Mouse (Mus musculus) CH12.LX (cell line): ENCODE measurements around the gene Babam1. TPM values are rescaled to one million over a fixed set of nuclear protein-coding genes. Genes with fewer than 3 reads are reported as not detected.

Experiments
- DNase-seq: peaks from one replicate; pipeline ENCODE4 v3.0.0-alpha.2; 2013; ENCODE audit errors: extremely low read depth
- H3K27ac ChIP-seq: 2 replicates; pipeline ENCODE4 v1.5.1; 2012; ENCODE audit warnings: low read depth, mild to moderate bottlenecking, control low read depth, moderate library complexity; ENCODE audit not compliant: insufficient read depth
- H3K27me3 ChIP-seq: replicated peaks from 2 replicates; pipeline ENCODE3; 2012; ENCODE audit warnings: inconsistent platforms
- H3K36me3 ChIP-seq, 2 experiments: replicated peaks in 1 of 2; 2 replicates each; pipeline versions ENCODE3 to v1.6.1; 2012; ENCODE audit warnings: inconsistent platforms in 1 of 2, low read length in 1 of 2, mild to moderate bottlenecking in 1 of 2, mixed read lengths in 1 of 2, moderate library complexity in 1 of 2; ENCODE audit not compliant: control insufficient read depth in 1 of 2, insufficient read depth in 1 of 2
- H3K4me1 ChIP-seq, 2 experiments: 2 replicates each; pipeline ENCODE4 v1.6.1; 2012; ENCODE audit warnings: inconsistent platforms in 1 of 2, moderate library complexity in 1 of 2; ENCODE audit not compliant: insufficient read depth in 2 of 2, control insufficient read depth in 1 of 2
- H3K4me2 ChIP-seq: 2 replicates; pipeline ENCODE4 v1.6.1; 2012; ENCODE audit warnings: low read depth, mild to moderate bottlenecking, control low read depth; ENCODE audit not compliant: poor library complexity, insufficient read depth, severe bottlenecking
- H3K4me3 ChIP-seq, 3 experiments: fragments of 150-350 bp in 1 of 3; sonication (generic) in 1 of 3; replicated peaks in 1 of 3; 2 replicates each; pipeline versions ENCODE3 to v1.5.1; 2011 to 2012; ENCODE audit warnings: low read depth in 2 of 3, low read length in 2 of 3, mild to moderate bottlenecking in 2 of 3, moderate library complexity in 2 of 3, control low read depth in 1 of 3, improper control_type of control experiment in 1 of 3, inconsistent platforms in 1 of 3, mixed read lengths in 1 of 3; ENCODE audit not compliant: poor library complexity in 1 of 3
- H3K79me2 ChIP-seq: replicated peaks from 2 replicates; pipeline ENCODE4 v1.6.1; 2012; ENCODE audit warnings: mild to moderate bottlenecking, moderate library complexity; ENCODE audit not compliant: control insufficient read depth, poor library complexity, insufficient read depth, severe bottlenecking; ENCODE audit errors: extremely low read depth
- H3K9ac ChIP-seq: 2 replicates; pipeline ENCODE4 v1.6.1; 2012; ENCODE audit warnings: low read depth, mild to moderate bottlenecking, control low read depth, moderate library complexity; ENCODE audit not compliant: insufficient read depth
- H3K9me3 ChIP-seq: replicated peaks from 2 replicates; pipeline ENCODE3; 2012; ENCODE audit warnings: low read length, inconsistent platforms, mixed read lengths
- CHD1 ChIP-seq: IDR thresholded peaks from 2 replicates; pipeline ENCODE4 v1.6.1; 2012; ENCODE audit warnings: low read depth, low read length, improper control_type of control experiment, inconsistent platforms
- CHD2 ChIP-seq: IDR thresholded peaks from 2 replicates; pipeline ENCODE4 v1.6.1; 2011; ENCODE audit warnings: low read length, improper control_type of control experiment
- ELF1 ChIP-seq: IDR thresholded peaks from 2 replicates; pipeline ENCODE4 v1.6.1; 2014; ENCODE audit warnings: low read depth, mild to moderate bottlenecking, inconsistent platforms, low read length, improper control_type of control experiment
- EP300 ChIP-seq: IDR thresholded peaks from 2 replicates; pipeline ENCODE4 v1.6.1; 2011; ENCODE audit warnings: low read length, improper control_type of control experiment
- ETS1 ChIP-seq: conservative IDR thresholded peaks from 2 replicates; pipeline ENCODE4 v1.6.1; 2012; ENCODE audit warnings: low read depth, mild to moderate bottlenecking, inconsistent platforms, low read length, improper control_type of control experiment, moderate library complexity
- JUND ChIP-seq: conservative IDR thresholded peaks from 2 replicates; pipeline ENCODE4 v1.6.1; 2011; ENCODE audit warnings: low read depth, low read length, improper control_type of control experiment
- MAX ChIP-seq: IDR thresholded peaks from 2 replicates; pipeline ENCODE4 v1.6.1; 2011; ENCODE audit warnings: low read length, improper control_type of control experiment
- MEF2A ChIP-seq: IDR thresholded peaks from 2 replicates; pipeline ENCODE4 v1.6.1; 2014; ENCODE audit warnings: low read depth, mild to moderate bottlenecking, inconsistent platforms, low read length, improper control_type of control experiment, borderline replicate concordance
- NRF1 ChIP-seq: IDR thresholded peaks from 2 replicates; pipeline ENCODE4 v1.6.1; 2014; ENCODE audit warnings: low read depth, mild to moderate bottlenecking, inconsistent platforms, low read length, improper control_type of control experiment, moderate library complexity
- POLR2A ChIP-seq: IDR thresholded peaks from 2 replicates; pipeline ENCODE4 v1.6.1; 2011; ENCODE audit warnings: low read depth, mild to moderate bottlenecking, improper control_type of control experiment, low read length
- POLR2AphosphoS2 ChIP-seq: IDR thresholded peaks from 2 replicates; pipeline ENCODE4 v1.6.1; 2011; ENCODE audit warnings: low read depth, low read length, improper control_type of control experiment
- RCOR1 ChIP-seq: conservative IDR thresholded peaks from 2 replicates; pipeline ENCODE4 v1.6.1; 2012; ENCODE audit warnings: low read depth, mild to moderate bottlenecking, inconsistent platforms, low read length, improper control_type of control experiment
- SMC3 ChIP-seq: IDR thresholded peaks from 2 replicates; pipeline ENCODE4 v1.6.1; 2011; ENCODE audit warnings: low read depth, low read length, improper control_type of control experiment
- USF2 ChIP-seq: conservative IDR thresholded peaks from 2 replicates; pipeline ENCODE4 v1.6.1; 2011; ENCODE audit warnings: low read depth, low read length, improper control_type of control experiment
- ZC3H11A ChIP-seq: IDR thresholded peaks from 2 replicates; pipeline ENCODE4 v1.6.1; 2012; ENCODE audit warnings: low read depth, mild to moderate bottlenecking, inconsistent platforms, low read length, improper control_type of control experiment
- ZKSCAN1 ChIP-seq: IDR thresholded peaks from 2 replicates; pipeline ENCODE4 v1.6.1; 2012; ENCODE audit warnings: low read depth, inconsistent platforms, low read length, improper control_type of control experiment, borderline replicate concordance
- ZMIZ1 ChIP-seq: IDR thresholded peaks from 2 replicates; pipeline ENCODE4 v1.6.1; 2012; ENCODE audit warnings: low read depth, mild to moderate bottlenecking, inconsistent platforms, low read length, improper control_type of control experiment
- ZNF384 ChIP-seq: IDR thresholded peaks from 2 replicates; pipeline ENCODE4 v1.6.1; 2012; ENCODE audit warnings: low read depth, low read length, improper control_type of control experiment, inconsistent platforms
- dilution Hi-C: fragments of 300-500 bp; cut with MboI; formaldehyde crosslinking; loops from 2 replicates; pipeline ENCODE4 v1.14.3; 2020; ENCODE audit warnings: low sequenced_read_pairs; ENCODE audit not compliant: extremely low pct_unique_long_range_greater_than_20kb, extremely low pct_ligation_motif_present
- in situ Hi-C: fragments of 300-500 bp; cut with MboI; formaldehyde crosslinking; loops from 3 replicates; pipeline ENCODE4 v1.14.3; 2019; ENCODE audit warnings: low sequenced_read_pairs, low pct_ligation_motif_present, low pct_unique_long_range_greater_than_20kb, mixed read lengths
- polyA plus RNA-seq: library from polyadenylated mRNA; unstranded; fragments of >175 nt; gene quantifications from 2 replicates; pipeline ENCODE4 v1.2.1, GENCODE M21; 2012; ENCODE audit warnings: low read depth; ENCODE audit not compliant: insufficient read length
- total RNA-seq, 2 experiments: library from RNA; depleted of rRNA; stranded (reverse); fragments of 300-350 nt in 1 of 2; fragments of >200 nt in 1 of 2; gene quantifications; 2 replicates each; pipeline ENCODE4 v1.2.3; 2012 to 2014

Babam1 gene
- total and polyA plus RNA-seq, 3 experiments, result 56.7 to 137 (median 67.3) TPM

DNA sequence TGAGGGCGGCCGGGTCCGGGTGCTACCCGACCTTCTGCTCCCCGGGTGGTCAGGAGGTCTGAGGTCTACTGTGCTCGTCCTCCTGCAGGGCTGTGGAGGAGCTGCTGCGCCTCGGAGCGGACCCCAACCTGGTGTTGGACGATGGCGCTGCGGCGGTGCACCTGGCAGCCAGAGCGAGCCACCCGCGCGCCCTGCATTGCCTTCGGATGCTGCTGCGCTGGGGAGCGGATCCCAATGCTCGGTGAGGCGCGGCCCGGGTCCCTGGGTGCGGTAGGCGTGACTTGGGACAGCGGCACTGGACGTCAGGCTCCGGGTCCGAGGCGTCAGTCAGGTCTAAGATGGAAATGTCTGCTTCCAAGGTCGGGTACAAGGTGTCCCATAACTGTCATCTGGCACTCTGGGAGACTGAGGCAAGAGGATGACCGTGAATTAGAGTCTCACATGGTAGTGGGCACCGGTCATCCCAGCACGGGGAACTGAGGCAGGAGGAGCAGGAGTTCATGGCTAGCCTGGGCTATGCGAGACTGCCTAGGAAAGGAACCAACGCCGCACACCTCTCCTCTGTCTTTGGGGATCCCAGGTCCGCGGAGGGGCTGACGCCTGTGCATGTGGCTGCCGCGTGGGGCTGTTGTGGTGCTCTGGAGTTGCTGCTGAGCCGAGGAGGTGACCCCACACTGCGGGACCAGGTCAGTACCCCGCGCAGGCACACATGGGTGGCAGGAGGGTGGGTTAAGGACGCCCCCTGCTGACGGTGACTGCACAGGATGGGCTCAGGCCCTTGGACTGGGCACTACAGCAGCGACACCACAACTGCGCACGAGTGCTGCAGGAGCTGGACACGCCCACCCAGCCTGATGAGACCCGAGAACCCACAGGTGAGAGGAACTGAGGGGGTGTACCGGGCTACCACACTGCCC, 9.7 kb downstream of the Babam1 start (continued):
- peak; percentile 40; the same call in 1 of the 2 replicates for TF ChIP-seq ELF1
- TF ChIP-seq POLR2AphosphoS2, result no peak
- peak; percentile 63 for TF ChIP-seq ZMIZ1
- TF ChIP-seq MAX, result peak; percentile 91
- peak; percentile 36; the same call in 1 of the 2 replicates for TF ChIP-seq POLR2A
- 0 out of 2 replicates have a peak, but pooled peaks have one; percentile 42 for TF ChIP-seq MEF2A
- no peak for TF ChIP-seq JUND
- TF ChIP-seq SMC3, result peak; percentile 94

DNA sequence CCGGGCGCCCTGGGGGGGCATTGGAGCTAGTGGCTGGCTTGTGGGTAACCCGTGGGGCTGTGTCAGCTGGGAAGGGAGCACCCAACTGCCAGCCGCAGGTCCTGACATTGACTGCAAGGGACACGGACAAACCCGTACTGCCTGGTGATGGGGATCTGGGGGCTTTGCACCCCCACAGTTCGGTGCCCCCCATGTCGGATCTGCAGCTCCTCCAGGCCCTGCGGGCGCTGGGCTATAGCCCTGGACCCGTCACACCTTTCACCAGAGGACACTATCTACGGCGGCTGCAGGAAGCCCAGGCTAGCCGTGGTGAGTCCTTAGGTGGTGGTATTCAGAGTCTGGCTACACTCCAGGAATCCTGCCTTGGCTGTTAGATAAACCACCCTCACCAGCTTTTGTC, 10.8 kb downstream of the Babam1 start:
- H3K79me2 ChIP-seq, result peaks cover 7% of the 10 kb centered on the region; the same call in 1 of the 2 replicates
- H3K9me3 ChIP-seq, result no peaks in the 10 kb centered on the region
- H3K9ac ChIP-seq, result no peak overlapping the region
- H3K27ac ChIP-seq, result no peak overlapping the region
- in situ Hi-C loops, result loop anchor here (5.0 kb wide), 1 partner anchor 35 kb away; the partner anchor contains the start of gene Ocel1
- no peak for TF ChIP-seq CHD2
- TF ChIP-seq RCOR1, result no peak
- peaks cover 17 to 41% of the 10 kb centered on the region in 2 experiments for H3K4me1 ChIP-seq
- peaks cover 43 to 65% of the 10 kb centered on the region in 2 experiments for H3K36me3 ChIP-seq
- DNase-seq, result no peak
- no peak overlapping the region for H3K4me2 ChIP-seq
- H3K27me3 ChIP-seq, result no peaks in the 10 kb centered on the region
- no peak overlapping the region for H3K4me3 ChIP-seq
- dilution Hi-C loops, result no loop called here

DNA sequence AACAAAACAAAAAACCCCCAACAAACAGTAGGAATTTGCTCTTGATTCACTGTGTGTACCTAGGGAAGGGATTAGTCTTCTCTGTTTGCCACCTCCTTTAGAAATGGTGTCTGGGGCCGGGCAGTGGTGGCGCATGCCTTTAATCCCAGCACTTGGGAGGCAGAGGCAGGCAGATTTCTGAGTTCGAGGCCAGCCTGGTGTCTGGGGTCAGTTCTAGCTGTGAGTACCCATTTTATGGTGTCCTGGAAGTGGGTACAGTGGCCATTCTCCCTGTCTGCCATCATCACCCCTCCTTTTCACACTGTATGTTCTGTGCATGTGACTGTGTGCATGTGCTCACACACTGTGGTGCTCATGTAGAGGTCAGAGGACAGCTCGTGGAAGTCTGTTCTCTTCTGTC, 11.6 kb downstream of the Babam1 start:
- Histone ChIP-seq H3K9ac (no peak overlapping the region), H3K4me1 (peaks cover 17 to 40% of the 10 kb centered on the region in 2 experiments), H3K27me3 (no peaks in the 10 kb centered on the region), H3K4me3 (no peak overlapping the region), H3K27ac (no peak overlapping the region), H3K9me3 (no peaks in the 10 kb centered on the region), H3K79me2 (peaks cover 7% of the 10 kb centered on the region; the same call in 1 of the 2 replicates), H3K4me2 (no peak overlapping the region), H3K36me3 (peaks cover 36 to 57% of the 10 kb centered on the region in 2 experiments)
- in situ Hi-C loops, result loop anchor here (5.0 kb wide), 1 partner anchor 36 kb away; the partner anchor contains the start of gene Ocel1
- TF ChIP-seq CHD1, result no peak
- no peak for TF ChIP-seq POLR2A
- no peak for TF ChIP-seq CHD2
- TF ChIP-seq USF2, result no peak
- TF ChIP-seq EP300, result no peak
- TF ChIP-seq ZNF384, result no peak
- TF ChIP-seq POLR2AphosphoS2, result no peak
- TF ChIP-seq SMC3, result no peak
- no peak for TF ChIP-seq ZC3H11A
- no peak for TF ChIP-seq RCOR1
- TF ChIP-seq ZMIZ1, result no peak
- no peak for TF ChIP-seq NRF1
- no peak for TF ChIP-seq ZKSCAN1
- TF ChIP-seq ETS1, result no peak
- dilution Hi-C loops, result no loop called here
- no peak for DNase-seq
